Mouse (Mus musculus) erythroblast, adult 5-6 weeks (primary cell): Measurements from ENCODE around the gene Tcf25. TPM values are rescaled to one million over a fixed set of nuclear protein-coding genes. Genes with fewer than 3 reads are reported as not detected.

ENCODE experiments used
- ATAC-seq: replicated peaks from 2 replicates; pipeline ENCODE4 v1.8.0; 2016; ENCODE audit warnings: moderate number of reproducible peaks, mild to moderate bottlenecking, moderate TSS enrichment, inconsistent platforms; ENCODE audit not compliant: poor library complexity, low FRiP score, severe bottlenecking
- total RNA-seq, 2 experiments: library from RNA; stranded (forward) in 1 of 2; stranded (reverse) in 1 of 2; fragments of 150-400 nt in 1 of 2; fragments of 200-764, 138-1000 nt in 1 of 2; gene quantifications; 2 replicates each; pipeline versions ENCODE4 v1.2.3 to v1.2.4; 2015 to 2017; ENCODE audit warnings: low replicate concordance in 2 of 2

Gene Tcf25
- total RNA-seq, 2 experiments from 2014 or later = 19.5 to 45.0 TPM

GRCm38 (mm10) chr8:123452149-123452548, 78.6 kb downstream of the Tcf25 start:
- ATAC-seq = peak; percentile 51

- peak; percentile 81 for ATAC-seq
These were observed 79.7 kb downstream of the Tcf25 start for GRCm38 (mm10) chr8:123453291-123453690.

Other genes with a start within 250 kb of the Tcf25 start
- not detected in 2 replicates for gene Sult5a1, start 215.4 kb upstream of the Tcf25 start, total RNA-seq (2015; ENCODE audit: low replicate concordance)
- not detected in 2 replicates for gene Sult5a1, start 215.4 kb upstream of the Tcf25 start, total RNA-seq (2017; ENCODE audit: low replicate concordance)
- gene Dpep1, start 187.5 kb upstream of the Tcf25 start, total RNA-seq (2015; ENCODE audit: low replicate concordance) = 1.3 TPM in 1 of 2 replicates, not detected in the other
- gene Dpep1, start 187.5 kb upstream of the Tcf25 start, total RNA-seq (2017; ENCODE audit: low replicate concordance) = not detected in 2 replicates
- gene Chmp1a, start 161.0 kb upstream of the Tcf25 start, total RNA-seq (2015; ENCODE audit: low replicate concordance) = 19.2 and 24.9 TPM in 2 replicates
- gene Chmp1a, start 161.0 kb upstream of the Tcf25 start, total RNA-seq (2017; ENCODE audit: low replicate concordance) = 17.0 and 24.1 TPM in 2 replicates
- gene Spata33, start 160.9 kb upstream of the Tcf25 start, total RNA-seq (2015; ENCODE audit: low replicate concordance) = not detected in 2 replicates
- gene Spata33, start 160.9 kb upstream of the Tcf25 start, total RNA-seq (2017; ENCODE audit: low replicate concordance) = not detected in 2 replicates
- 3.1 and 5.6 TPM in 2 replicates for gene Cdk10, start 148.9 kb upstream of the Tcf25 start, total RNA-seq (2015; ENCODE audit: low replicate concordance)
- gene Cdk10, start 148.9 kb upstream of the Tcf25 start, total RNA-seq (2017; ENCODE audit: low replicate concordance) = 3.0 and 7.5 TPM in 2 replicates
- gene Spata2l, start 137.5 kb upstream of the Tcf25 start, total RNA-seq (2015; ENCODE audit: low replicate concordance) = 2.3 TPM in 1 of 2 replicates, not detected in the other
- 0.56 and 2.0 TPM in 2 replicates for gene Spata2l, start 137.5 kb upstream of the Tcf25 start, total RNA-seq (2017; ENCODE audit: low replicate concordance)
- 6.0 and 8.8 TPM in 2 replicates for gene Zfp276, start 119.6 kb upstream of the Tcf25 start, total RNA-seq (2015; ENCODE audit: low replicate concordance)
- gene Zfp276, start 119.6 kb upstream of the Tcf25 start, total RNA-seq (2017; ENCODE audit: low replicate concordance) = 9.3 and 12.4 TPM in 2 replicates
- gene Vps9d1, start 119.4 kb upstream of the Tcf25 start, total RNA-seq (2015; ENCODE audit: low replicate concordance) = 3.6 and 5.2 TPM in 2 replicates
- gene Vps9d1, start 119.4 kb upstream of the Tcf25 start, total RNA-seq (2017; ENCODE audit: low replicate concordance) = 6.6 and 9.8 TPM in 2 replicates
- 2.3 and 16.5 TPM in 2 replicates for gene Fanca, start 55.2 kb upstream of the Tcf25 start, total RNA-seq (2015; ENCODE audit: low replicate concordance)
- 11.1 and 22.0 TPM in 2 replicates for gene Fanca, start 55.2 kb upstream of the Tcf25 start, total RNA-seq (2017; ENCODE audit: low replicate concordance)
- not detected in 2 replicates for gene Spire2, start 41.0 kb upstream of the Tcf25 start, total RNA-seq (2015; ENCODE audit: low replicate concordance)
- gene Spire2, start 41.0 kb upstream of the Tcf25 start, total RNA-seq (2017; ENCODE audit: low replicate concordance) = 0.09 TPM in 1 of 2 replicates, not detected in the other
- gene Mc1r, start 33.4 kb downstream of the Tcf25 start, total RNA-seq (2015; ENCODE audit: low replicate concordance) = not detected in 2 replicates
- gene Mc1r, start 33.4 kb downstream of the Tcf25 start, total RNA-seq (2017; ENCODE audit: low replicate concordance) = not detected in 2 replicates
- 3.8 TPM in 1 of 2 replicates, not detected in the other for gene Tubb3, start 37.7 kb downstream of the Tcf25 start, total RNA-seq (2015; ENCODE audit: low replicate concordance)
- not detected in 2 replicates for gene Tubb3, start 37.7 kb downstream of the Tcf25 start, total RNA-seq (2017; ENCODE audit: low replicate concordance)
- 11.3 and 15.8 TPM in 2 replicates for gene Def8, start 49.8 kb downstream of the Tcf25 start, total RNA-seq (2015; ENCODE audit: low replicate concordance)
- 12.8 and 16.5 TPM in 2 replicates for gene Def8, start 49.8 kb downstream of the Tcf25 start, total RNA-seq (2017; ENCODE audit: low replicate concordance)
- gene Afg3l1, start 104.2 kb downstream of the Tcf25 start, total RNA-seq (2015; ENCODE audit: low replicate concordance) = 6.1 and 10.4 TPM in 2 replicates
- 2.6 and 6.7 TPM in 2 replicates for gene Afg3l1, start 104.2 kb downstream of the Tcf25 start, total RNA-seq (2017; ENCODE audit: low replicate concordance)
- gene Dbndd1, start 141.7 kb downstream of the Tcf25 start, total RNA-seq (2015; ENCODE audit: low replicate concordance) = not detected in 2 replicates
- gene Dbndd1, start 141.7 kb downstream of the Tcf25 start, total RNA-seq (2017; ENCODE audit: low replicate concordance) = not detected in 2 replicates
- not detected in 2 replicates for gene Gas8, start 145.1 kb downstream of the Tcf25 start, total RNA-seq (2015; ENCODE audit: low replicate concordance)
- gene Gas8, start 145.1 kb downstream of the Tcf25 start, total RNA-seq (2017; ENCODE audit: low replicate concordance) = 2.4 and 3.4 TPM in 2 replicates